Mouse (Mus musculus) c-Kit-positive CD71-positive TER-119-positive erythroid progenitor cells, embryonic 14.5 days (primary cell): ENCODE data around the gene Grip1.

Source experiments
- DNase-seq: peaks from one replicate; pipeline ENCODE4 v3.0.0-alpha.2; 2013; ENCODE audit warnings: low spot score

Grip1 gene

DNA sequence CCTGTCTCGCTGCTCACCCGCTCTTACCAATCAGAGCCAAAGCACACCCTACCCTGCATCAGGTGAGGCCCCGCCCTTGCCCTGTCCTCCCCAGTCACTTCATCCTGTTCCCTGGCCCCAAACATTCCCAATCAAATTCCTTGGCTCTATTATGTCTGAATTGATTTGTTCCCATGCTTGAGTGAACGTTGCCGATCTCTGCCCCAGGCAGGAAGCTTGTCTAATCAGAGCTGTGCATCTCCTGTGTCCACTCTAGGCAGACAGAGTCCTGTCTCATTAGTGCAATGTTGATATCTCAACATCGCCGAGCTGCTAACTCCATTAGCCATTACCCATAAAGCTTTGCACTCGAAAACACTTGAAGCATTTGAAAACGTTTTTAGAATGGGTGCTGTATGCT is 210.0 kb downstream of the Grip1 start:
- no peak for DNase-seq

- DNase-seq: no peak
Measured at GRCm38 (mm10) chr10:119666386-119666785, 212.8 kb downstream of the Grip1 start.

DNA sequence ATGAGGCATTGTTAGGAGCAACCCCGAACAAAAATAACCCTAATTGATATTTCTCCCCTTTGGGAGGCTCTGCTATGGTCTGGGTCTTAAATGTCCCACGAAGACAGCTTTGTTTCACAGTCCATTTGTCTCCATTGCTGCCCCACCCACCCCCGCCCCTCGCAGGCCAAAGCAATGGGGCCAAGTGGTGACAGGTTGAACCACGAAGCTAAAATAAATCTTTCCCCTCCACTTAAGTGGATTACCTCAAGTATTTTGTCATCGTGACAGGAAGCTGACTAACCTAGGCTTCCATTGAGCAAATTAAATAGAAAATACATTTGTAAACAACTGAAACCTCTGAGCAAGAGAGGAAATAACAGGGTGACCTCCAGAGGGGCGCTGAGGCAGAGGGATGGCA is 216.8 kb downstream of the Grip1 start:
- DNase-seq: no peak

- DNase-seq: no peak
Measured at GRCm38 (mm10) chr10:119684377-119684826, 230.8 kb downstream of the Grip1 start.

GRCm38 (mm10) chr10:119691358-119692083 is 237.9 kb downstream of the Grip1 start:
- no peak for DNase-seq

DNA sequence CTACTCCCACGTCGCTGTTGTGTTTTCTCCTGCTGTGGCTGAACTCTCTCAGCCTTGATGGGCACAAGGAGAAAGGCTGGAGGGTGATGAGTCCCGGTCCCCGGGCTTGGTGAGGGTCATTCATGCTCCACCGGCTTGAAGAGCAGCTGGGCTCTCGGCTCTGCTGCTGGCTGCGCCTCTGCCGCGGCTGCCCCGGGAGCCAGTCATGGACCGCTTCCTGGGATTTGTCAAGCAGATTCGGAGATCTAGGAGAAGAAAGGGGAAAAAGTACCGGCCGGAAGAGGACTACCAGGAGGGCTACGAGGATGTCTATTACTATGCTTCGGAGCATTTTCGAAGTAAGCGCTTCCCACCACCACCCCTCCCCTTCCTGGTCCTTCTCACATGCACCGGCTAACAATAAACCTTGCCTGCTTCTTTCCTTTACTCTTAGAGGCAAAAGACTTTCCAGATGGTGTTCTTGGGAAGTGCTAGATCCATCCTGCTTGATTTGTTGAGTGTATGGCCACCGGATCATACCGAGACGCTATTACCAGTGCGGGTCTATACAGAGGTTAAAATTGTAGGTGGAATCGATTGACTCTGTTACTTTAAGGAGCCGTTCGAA is 238.8 kb downstream of the Grip1 start:
- no peak for DNase-seq

GRCm38 (mm10) chr10:119693400-119693799 is 239.8 kb downstream of the Grip1 start:
- no peak for DNase-seq

- no peak for DNase-seq
Measured at GRCm38 (mm10) chr10:119697257-119697798, 243.7 kb downstream of the Grip1 start.

DNA sequence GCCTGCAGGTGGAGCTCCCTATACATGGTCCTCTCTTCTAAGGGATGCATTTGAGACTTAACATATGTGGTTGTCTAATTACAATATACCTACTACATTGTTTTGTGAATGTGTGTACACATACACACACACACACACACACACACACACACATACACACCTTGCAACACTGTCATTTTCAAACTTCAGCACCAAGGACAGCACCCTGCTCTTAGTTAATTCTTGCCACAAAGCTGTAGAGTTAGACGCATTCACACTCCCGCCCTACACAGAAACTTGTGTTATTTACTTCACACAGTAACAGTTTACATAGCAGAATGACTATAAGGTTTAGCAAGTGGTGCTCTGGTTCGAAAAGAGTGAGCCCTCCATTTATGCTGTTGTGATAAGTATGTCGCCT is 251.7 kb downstream of the Grip1 start:
- peak; percentile 9 for DNase-seq

DNA sequence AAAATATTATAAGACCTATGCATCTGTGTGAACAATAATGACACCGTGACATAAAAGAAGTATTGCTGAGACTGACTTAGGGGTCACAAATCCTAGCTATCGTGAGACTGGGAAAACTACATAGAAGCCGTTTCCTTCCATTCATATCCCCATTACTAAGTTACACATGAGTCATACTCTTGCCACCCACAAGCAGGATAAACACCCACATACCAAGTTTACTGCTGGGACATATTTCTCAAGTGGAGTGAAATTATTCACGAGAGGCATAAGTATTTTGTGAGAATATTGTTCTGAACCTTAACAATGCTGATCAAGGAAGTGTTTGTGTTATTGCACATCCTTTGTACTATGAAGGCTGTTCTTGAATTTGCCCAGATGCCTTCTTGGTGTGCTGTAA is 252.7 kb downstream of the Grip1 start:
- DNase-seq: no peak

GRCm38 (mm10) chr10:119706983-119707382 is 253.4 kb downstream of the Grip1 start:
- no peak for DNase-seq

DNA sequence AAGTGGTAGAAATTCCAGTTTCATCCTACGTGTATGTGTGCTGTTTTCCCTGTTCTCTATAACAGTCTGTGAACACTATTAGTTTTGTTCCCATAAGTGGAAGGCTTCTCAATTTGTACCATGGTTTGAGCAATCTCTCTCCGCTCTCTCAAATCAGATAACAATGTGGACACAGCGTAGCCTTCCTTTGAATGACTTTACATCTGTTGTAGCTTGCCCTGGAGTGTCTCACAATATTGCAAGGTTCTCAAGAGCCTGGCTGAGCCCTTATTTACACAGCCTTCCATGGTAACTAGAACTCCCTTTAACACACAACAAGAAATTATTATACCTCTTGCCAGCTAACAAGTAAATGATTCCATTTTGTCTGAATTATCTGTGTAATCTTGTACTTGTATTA is 268.3 kb downstream of the Grip1 start:
- no peak for DNase-seq

DNA sequence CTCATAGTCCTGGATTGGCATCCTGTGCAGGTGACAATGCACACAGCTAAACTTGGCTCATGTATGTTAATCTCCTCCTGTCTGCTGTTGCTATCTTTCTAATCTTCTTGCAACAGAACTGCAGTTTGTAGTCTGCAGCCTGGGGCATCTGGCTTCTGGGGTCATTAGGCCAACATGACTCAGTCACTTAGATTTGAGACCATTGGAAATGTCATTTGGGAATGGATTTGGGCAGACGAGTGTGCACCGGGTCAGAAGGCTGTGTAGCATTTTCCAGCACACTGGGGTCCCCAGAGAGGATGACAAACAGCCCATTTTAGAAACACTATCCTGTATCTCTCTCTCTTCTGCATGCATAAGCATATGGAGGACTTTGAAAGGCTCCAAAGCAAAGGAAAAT is 268.8 kb downstream of the Grip1 start:
- no peak for DNase-seq

GRCm38 (mm10) chr10:119723671-119724070 is 270.0 kb downstream of the Grip1 start:
- no peak for DNase-seq

GRCm38 (mm10) chr10:119725363-119725762 is 271.7 kb downstream of the Grip1 start:
- DNase-seq: no peak

DNA sequence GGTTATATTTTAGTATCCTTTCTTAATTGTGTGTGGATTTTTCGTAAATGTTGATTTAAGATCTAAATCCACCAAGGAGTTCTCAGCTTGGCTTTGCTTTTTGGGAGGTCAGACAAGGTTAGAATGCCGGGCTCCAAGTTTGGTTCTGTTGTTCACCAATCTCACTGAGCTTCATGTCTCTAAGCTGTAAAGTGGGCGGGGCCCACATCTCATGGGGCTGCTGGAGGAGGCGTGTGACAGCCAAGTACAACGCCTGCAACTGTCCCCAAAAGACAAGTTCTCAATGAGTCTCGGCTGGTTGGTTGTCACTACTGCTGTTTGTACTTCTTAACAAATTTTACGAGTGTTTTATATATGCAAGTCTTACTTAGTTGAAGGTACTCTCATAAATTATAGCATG is 272.3 kb downstream of the Grip1 start:
- DNase-seq: no peak

DNA sequence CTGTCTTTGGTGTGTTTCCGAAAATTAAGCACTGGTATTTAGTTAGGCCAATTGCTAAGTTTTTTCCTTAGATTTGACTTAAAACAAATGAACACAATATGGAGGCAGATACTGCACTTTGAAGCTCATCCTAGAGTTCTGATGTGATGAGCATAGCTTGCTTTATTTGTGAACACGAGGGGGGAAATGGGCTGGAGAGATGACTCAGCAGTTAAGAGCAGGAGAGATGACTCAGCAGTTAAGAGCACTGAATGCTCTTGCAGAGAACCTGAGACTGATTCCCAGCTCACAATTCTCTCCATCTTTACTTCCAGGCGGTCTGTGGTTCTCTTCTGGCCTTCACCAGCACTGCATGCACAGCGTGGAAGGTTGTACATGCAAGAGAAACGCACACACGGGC is 273.3 kb downstream of the Grip1 start:
- no peak for DNase-seq

DNA sequence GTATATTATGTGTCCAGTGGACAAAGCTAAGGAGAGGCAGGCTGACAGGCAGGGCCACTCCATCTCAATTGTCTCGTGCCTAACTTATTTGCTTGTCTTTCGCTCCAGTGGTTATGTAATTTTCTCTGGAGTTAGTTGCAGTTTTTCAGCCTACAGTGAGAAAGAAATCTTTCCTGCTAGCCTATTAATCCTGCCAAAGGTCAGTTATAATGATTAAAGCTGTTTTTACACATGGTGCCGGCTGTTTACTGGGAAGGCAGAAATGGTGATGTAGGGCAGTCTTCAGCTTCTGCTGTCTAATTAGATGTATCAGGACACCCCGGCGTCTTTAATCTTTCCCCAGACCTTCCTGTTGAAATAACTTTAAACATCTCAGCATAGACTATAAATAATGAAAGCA is 276.6 kb downstream of the Grip1 start:
- DNase-seq: no peak

GRCm38 (mm10) chr10:119735011-119735992 is 281.7 kb downstream of the Grip1 start:
- DNase-seq: no peak

DNA sequence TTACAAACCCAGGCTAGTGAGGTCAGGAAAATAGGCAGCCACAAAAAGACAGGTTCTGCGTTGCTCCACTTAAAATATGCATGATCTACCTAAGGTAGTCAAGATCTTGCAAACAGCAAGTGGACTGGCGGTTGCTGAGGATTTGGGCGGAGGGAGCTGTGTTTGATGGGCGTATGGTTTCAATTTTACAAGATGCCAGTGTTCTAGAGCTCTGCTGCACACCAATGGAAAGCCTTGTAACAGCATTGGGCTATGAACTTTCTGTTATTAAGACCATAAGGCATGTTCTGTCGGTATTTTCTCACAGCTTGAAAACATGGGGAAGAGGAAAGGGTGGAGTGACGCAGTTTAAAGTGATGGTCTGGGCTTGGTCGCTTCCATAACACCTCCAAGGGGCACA is 285.8 kb downstream of the Grip1 start:
- DNase-seq: no peak

DNA sequence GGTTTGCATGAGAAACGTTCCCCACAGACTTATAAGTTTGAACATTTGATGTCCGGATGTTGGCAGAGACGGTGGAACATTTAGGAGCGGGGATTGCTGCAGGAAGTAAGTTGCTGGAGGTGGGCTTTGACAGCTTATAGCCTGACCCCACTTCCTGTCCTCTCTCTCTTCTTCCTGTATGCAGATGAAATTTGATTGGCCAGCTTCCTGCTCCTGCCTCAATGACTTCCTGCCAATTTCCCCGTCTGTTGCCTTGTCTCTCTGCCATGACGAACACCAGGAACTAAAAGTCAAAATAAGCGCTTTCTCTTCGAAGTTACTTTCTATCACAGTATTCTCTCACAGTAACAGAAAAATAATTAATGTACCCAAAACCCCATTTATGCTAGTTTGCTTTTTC is 289.1 kb downstream of the Grip1 start:
- no peak for DNase-seq

DNA sequence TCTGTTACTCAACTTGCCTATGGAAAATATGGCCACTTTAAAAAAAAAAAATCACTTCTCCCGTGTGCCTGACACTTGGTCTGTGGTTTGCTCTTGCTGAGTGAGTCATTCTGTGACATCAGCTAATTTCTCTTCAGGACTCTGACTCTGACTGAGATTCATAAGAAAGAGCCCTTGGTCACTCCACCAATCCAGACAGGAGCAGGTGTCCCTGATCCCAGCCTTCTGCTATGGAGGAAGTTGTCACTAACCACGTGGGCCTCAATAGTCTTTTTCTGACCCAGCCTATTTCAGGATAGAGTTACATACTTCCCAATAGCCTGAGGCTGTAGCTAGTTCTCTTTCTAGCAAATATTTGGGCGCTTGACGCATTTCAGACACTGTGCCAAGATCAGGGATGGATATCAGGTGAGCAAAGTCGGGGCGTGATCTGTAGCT is 298.8 kb downstream of the Grip1 start:
- no peak for DNase-seq
